Mouse (Mus musculus): ENCODE measurements around the gene Eif4e.

DNA sequence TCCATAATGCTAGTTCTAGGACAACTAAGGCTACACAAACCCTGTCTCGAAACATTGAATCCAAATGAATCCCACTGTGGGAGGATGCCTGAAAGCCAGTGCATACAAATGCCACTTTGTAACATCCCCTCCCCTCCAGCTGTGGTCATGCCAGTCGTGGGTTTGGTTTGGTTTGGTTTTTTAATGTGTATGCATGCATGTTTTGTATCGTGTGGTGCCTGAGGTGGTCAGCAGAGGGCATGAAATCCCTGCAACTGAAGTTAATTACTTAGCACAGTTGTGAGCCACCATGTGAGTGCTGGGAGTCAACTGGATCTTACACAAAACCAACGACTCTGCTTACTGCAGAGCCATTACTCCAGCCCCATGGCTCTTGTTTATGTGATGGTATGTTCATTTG is 32.5 kb downstream of the Eif4e start:
- TF ChIP-seq POLR2A (IDR thresholded peaks at IDR 0.05; ENCODE audit: extremely low read depth, insufficient read depth, low read length): no peak
- TF ChIP-seq CTCF (IDR thresholded peaks at IDR 0.05; ENCODE audit: low read depth, low read length): no peak

All from liver, adult 2 months (tissue).